Mouse (Mus musculus): Measurements from ENCODE around the gene Zfp970. TPM values are rescaled to one million over a fixed set of nuclear protein-coding genes. Genes with fewer than 3 reads are reported as not detected.
"Not testable (repeated sequence)": the region's sequence is repeated elsewhere in the genome, so short reads cannot be mapped to it uniquely, and the experiment has no call there.

The Zfp970 gene
- polyA plus RNA-seq, 1 experiment from 2014 or later = 6.3 TPM

DNA sequence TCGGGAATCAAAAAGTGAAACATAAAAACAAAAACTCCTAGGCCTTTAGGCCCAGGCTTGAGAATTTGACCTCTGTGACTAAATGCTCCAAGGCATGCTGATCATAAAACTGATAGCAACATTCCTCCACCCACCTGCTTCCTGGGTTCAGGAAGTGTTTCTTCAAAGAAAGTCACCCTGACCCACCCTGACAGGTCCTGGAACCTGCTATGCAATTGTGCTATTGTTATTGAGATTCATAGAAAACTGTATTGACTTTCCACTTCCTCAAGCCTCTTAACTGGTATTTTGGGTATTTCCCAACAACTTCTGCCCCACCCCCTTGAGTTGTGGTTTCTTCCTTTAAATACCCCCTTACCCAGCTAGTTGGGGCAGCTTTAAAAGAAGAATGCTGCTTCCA lies 54.4 kb downstream of the Zfp970 start:
- peaks cover 38% of the 10 kb centered on the region for H3K9me3 ChIP-seq
- 92% methylated on average over 1 of the region's 1 CpGs for WGBS
- not testable (repeated sequence) for H3K4me3 ChIP-seq; H3K27me3 ChIP-seq (ENCODE audit: insufficient read depth, poor library complexity, severe bottlenecking); H3K27ac ChIP-seq; H3K4me1 ChIP-seq (replicated peaks); H3K36me3 ChIP-seq; DNase-seq (ENCODE audit: low spot score)

- WGBS = 85% methylated on average over 8 of the region's 8 CpGs
- H3K4me1 ChIP-seq (replicated peaks) = no peaks in the 10 kb centered on the region
Observed at GRCm38 (mm10) chr2:177520035-177520434, 55.5 kb downstream of the Zfp970 start.

DNA sequence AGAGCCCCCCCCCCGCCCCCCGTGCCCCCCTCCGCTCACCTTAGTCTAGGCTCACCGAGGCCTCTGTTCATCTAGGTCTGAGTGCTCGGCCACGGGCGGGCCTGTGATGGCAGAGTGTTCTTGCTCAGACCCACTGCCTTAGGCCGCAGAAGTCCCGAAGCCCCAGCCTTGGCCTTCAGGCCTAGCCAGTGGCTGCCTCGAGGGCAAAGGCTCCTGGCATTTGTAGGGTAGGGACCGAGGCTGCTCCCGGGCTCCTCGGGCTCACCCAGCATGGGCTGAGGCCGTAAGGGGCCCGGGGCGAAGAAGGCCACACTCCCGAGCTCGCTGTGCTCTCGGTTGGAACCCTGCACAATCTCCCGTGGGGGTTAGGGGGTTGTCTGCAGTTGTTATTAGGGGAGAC lies 58.5 kb downstream of the Zfp970 start:
- no peak for DNase-seq (ENCODE audit: low spot score)
- Histone ChIP-seq H3K27ac (no peak overlapping the region), H3K4me3 (no peak overlapping the region), H3K36me3 (no peaks in the 10 kb centered on the region), H3K27me3 (ENCODE audit: insufficient read depth, poor library complexity, severe bottlenecking) (no peaks in the 10 kb centered on the region), H3K4me1 (replicated peaks) (no peaks in the 10 kb centered on the region), H3K9me3 (peaks cover 25% of the 10 kb centered on the region)
- 93% methylated on average over 20 of the region's 20 CpGs for WGBS

More at GRCm38 (mm10) chr2:177520035-177520434, 55.5 kb downstream of the Zfp970 start:
- DNase-seq (ENCODE audit: low spot score) = no peak
- H3K9me3 ChIP-seq = peaks cover 34% of the 10 kb centered on the region
- no peaks in the 10 kb centered on the region for H3K36me3 ChIP-seq
- H3K4me3 ChIP-seq = no peak overlapping the region
- H3K27me3 ChIP-seq (ENCODE audit: insufficient read depth, poor library complexity, severe bottlenecking) = no peaks in the 10 kb centered on the region
- no peak overlapping the region for H3K27ac ChIP-seq

GRCm38 (mm10) chr2:177523674-177524073 lies 59.1 kb downstream of the Zfp970 start:
- WGBS = 90% methylated on average over 6 of the region's 6 CpGs
- not testable (repeated sequence) for H3K36me3 ChIP-seq; H3K27ac ChIP-seq; H3K4me1 ChIP-seq (replicated peaks); H3K4me3 ChIP-seq; DNase-seq (ENCODE audit: low spot score); H3K27me3 ChIP-seq (ENCODE audit: insufficient read depth, poor library complexity, severe bottlenecking)
- H3K9me3 ChIP-seq = peaks cover 21% of the 10 kb centered on the region

DNA sequence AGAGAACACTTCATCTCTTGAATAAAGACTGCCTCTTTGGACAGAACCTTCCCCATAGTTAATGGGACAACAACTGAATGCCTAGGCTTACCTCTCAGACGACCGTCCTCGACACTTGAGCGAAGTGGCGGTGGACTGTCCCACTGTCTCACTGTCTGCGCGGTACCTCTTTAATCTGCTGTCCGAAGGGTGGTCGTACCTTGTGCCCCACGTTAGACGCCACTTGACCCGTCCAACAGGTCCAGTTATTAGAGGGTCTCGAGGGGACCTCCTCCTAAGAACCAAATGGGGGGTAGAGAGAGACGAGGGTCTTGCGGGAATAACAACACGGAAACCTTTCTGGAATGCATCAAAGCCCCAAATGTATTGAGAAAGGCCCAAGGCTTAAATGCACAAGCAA lies 59.6 kb downstream of the Zfp970 start:
- H3K4me1 ChIP-seq (replicated peaks); H3K4me3 ChIP-seq; H3K36me3 ChIP-seq; H3K27ac ChIP-seq; H3K27me3 ChIP-seq (ENCODE audit: insufficient read depth, poor library complexity, severe bottlenecking); DNase-seq (ENCODE audit: low spot score): not testable (repeated sequence)
- peaks cover 21% of the 10 kb centered on the region for H3K9me3 ChIP-seq
- 94% methylated on average over 16 of the region's 16 CpGs for WGBS

Other genes with a start within 250 kb of the Zfp970 start
- not detected in 2 replicates for gene Gm14409, start 197.7 kb upstream of the Zfp970 start, polyA plus RNA-seq (2016; fragmentation: Nextera tagmentation; extraction: Ambion mirVana)
- 0.09 and 0.14 TPM in 2 replicates for gene Gm14412, start 140.4 kb upstream of the Zfp970 start, polyA plus RNA-seq (2016; fragmentation: Nextera tagmentation; extraction: Ambion mirVana)
- 7.9 and 8.4 TPM in 2 replicates for gene Gm14418, start 66.4 kb upstream of the Zfp970 start, polyA plus RNA-seq (2016; fragmentation: Nextera tagmentation; extraction: Ambion mirVana)
- 4.9 and 6.7 TPM in 2 replicates for gene Gm14403, start 33.5 kb downstream of the Zfp970 start, polyA plus RNA-seq (2016; fragmentation: Nextera tagmentation; extraction: Ambion mirVana)
- gene Gm14406, start 113.5 kb downstream of the Zfp970 start, polyA plus RNA-seq (2016; fragmentation: Nextera tagmentation; extraction: Ambion mirVana) = not detected in 2 replicates

Measured in hindbrain, embryonic 10.5 days (tissue).